In genomic region chr13:69534654-69535551, GRCm38 (mm10) we compare ENCODE assay signal across 1 mouse cellular context.
TF ChIP-seq lines count a peak whose summit lies in the region.

No protein-coding gene starts in this region.

TF ChIP-seq in MEL, 35 proteins besides CTCF, POLR2A, EP300 and RAD21 (continued from another document):
- TF ChIP-seq BHLHE40 (IDR thresholded peaks at IDR 0.05; ENCODE audit: borderline replicate concordance, low read depth, low read length) (no peak; the same call in 1 of the 2 replicates), ZC3H11A (IDR thresholded peaks at IDR 0.05; ENCODE audit: low read depth, low read length) (no peak), SMC3 (IDR thresholded peaks at IDR 0.05; ENCODE audit: low read depth, low read length) (no peak), TCF12 (IDR thresholded peaks at IDR 0.05; ENCODE audit: low read depth, low read length) (peak; percentile 25; the same call in 1 of the 2 replicates)
